Mouse (Mus musculus) T-helper 17 cell (primary cell): ENCODE measurements around the gene Cdk6.
"Not testable (repeated sequence)": the region's sequence is repeated elsewhere in the genome, so short reads cannot be mapped to it uniquely, and the experiment has no call there.

Source experiments
- in situ Hi-C, 2 experiments: fragments of 300-600 bp; cut with MboI, MseI; formaldehyde crosslinking; loops; 1 replicate in 1 of 2; 2 replicates in 1 of 2; pipeline ENCODE4 v1.15.1; 2025; ENCODE audit warnings: high pct_unique_total_duplicates in 2 of 2

Cdk6 gene

GRCm38 (mm10) chr5:3344081-3344631 lies 2.9 kb downstream of the Cdk6 start:
- in situ Hi-C loops = loop anchor here (5.0 to 10.0 kb wide), 7 partner anchors 42 to 461 kb away; partner anchors contain the start of genes Ankib1 (in 1 of the 2) and Krit1 (in 1 of the 2)

DNA sequence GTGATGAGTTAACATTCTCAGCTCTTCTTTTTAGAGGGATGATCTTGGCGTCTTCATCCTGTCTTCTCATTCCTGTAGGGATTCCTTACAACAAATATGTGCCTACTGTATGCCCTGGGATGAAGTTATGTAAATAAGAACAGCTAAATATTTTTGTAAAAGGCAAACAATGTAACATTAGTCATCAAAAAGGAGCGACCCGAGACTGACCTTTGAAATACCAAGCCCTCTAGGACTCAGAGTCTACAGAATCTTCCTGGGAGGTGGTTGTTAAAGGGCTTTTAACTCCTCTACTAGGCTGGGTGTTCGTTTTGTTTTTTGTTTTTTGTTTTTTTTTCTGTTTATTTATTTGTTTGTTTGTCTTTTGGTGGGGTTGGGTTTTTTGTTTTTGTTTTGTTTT lies 4.3 kb downstream of the Cdk6 start:
- in situ Hi-C loops = loop anchor here in 1 of 2 experiments (10.0 kb wide), 1 partner anchor 459 kb away; the partner anchor contains the start of genes Ankib1 and Krit1

DNA sequence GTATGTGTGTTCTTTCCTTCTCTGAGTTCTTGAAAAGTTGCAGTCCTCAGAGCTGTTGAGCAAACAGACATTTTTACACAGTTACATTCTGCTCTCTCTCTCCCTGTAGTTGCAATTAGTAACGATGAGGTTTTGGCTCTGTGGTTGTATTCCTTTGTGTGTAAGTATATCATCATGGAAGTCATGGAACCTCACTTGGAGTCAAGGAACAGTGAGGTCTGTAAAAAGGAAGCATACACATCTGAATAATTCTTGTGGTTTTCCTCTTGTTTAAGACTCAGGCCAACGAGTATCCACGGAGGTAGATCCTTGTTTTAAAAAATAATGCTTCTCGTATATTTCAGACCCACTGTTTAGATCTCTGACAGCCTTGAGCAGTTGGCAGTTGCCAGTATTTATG lies 8.1 kb downstream of the Cdk6 start:
- in situ Hi-C loops = loop anchor here in 1 of 2 experiments (10.0 kb wide), 1 partner anchor 455 kb away; the partner anchor contains the start of genes Ankib1 and Krit1

DNA sequence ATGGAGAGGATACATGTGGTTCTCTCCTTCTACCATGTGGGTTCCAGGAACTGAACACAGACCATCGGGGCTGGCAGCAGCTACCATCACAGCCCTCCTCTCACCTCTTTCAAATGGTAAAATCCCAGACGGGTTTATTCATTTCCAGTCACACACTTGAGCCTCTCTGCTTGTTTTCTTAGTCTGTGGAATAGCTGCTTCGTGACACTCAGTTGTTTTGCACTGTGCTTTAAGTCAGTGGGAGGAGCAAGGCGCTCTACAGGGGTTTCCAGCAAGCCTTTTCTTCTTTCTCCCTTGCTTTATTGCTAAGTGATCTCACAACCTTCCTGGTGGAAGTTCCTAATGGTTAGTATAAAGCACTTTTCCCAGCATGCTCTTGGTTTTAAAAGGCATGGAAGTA lies 10.6 kb downstream of the Cdk6 start:
- in situ Hi-C loops = not testable (repeated sequence)

- in situ Hi-C loops = no loop called here
These were observed 11.0 kb downstream of the Cdk6 start for GRCm38 (mm10) chr5:3352314-3352713.

DNA sequence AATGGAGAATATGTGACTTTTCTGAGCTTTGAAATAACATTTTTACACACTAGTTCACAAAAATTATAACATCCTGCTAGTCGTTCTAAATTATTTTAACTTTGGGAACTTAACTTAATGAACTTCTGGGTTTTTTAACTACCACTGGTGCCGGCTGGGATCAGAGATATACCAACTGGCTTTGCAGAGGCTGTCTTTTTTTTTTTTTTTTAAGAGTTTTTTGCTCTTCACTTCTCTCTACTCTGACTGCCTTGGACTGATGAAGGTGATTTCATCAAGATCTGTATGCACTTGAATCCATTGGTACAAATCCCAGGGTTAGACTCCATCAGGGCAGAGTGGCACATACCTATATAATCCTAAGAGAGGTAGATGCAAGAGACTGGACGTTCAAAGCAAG lies 11.5 kb downstream of the Cdk6 start:
- in situ Hi-C loops = no loop called here

GRCm38 (mm10) chr5:3354307-3354706 lies 13.0 kb downstream of the Cdk6 start:
- in situ Hi-C loops = no loop called here

DNA sequence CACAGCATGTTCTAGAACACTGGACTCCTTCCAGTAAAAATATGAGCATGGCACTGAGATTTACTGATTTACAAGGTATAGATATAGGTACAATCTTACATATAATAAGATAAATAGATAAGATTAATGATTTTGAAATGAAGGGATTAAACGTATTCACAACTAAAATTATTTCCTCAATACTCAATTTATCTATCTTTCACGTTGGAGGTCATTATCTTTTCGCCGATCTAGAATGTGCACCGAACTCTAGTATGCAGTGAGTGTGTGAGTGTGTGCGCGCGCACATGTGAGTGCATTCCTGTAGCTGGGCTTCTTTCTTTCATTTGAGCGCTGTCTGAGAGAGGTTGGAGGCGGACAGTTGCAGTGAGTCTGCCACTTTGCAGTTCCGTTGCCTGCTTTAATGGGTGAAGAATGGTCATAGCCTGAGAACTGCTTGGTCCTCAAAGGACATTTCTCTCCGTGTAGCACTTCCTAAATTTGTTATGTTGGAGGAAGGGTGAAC lies 13.8 kb downstream of the Cdk6 start:
- in situ Hi-C loops = no loop called here

DNA sequence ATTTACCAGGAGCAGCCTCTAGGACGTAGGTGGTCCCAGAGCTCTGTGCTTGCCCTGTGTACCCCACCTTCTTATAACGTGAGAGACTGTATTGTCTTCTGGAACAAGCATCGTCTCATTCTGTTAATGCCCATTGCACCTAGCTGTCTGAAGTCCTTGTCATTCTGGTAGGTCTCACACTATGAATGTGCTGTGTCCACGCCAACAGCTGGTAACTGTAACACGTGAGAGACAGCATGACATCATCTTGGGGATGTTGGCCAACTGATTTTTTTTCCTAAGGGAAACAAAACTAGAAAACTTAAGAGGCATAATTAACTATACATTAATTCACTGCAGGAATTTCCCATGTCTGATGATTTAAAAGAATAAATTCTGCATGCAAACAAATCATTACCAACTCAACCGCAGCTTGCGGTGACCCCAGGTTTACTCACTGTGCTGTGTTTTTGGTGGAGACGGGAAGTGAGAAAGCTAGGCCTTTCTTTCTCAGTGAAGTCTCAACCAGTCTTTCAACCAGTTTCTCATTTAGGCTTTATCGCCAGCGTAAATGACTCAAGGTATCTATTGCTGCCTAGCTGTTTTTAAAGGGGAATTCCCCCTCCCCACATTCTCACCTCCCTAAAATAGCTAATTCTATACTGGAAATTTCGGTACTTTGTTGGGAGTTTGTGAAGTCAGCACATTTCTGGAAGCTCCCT lies 14.4 kb downstream of the Cdk6 start:
- in situ Hi-C loops = no loop called here

DNA sequence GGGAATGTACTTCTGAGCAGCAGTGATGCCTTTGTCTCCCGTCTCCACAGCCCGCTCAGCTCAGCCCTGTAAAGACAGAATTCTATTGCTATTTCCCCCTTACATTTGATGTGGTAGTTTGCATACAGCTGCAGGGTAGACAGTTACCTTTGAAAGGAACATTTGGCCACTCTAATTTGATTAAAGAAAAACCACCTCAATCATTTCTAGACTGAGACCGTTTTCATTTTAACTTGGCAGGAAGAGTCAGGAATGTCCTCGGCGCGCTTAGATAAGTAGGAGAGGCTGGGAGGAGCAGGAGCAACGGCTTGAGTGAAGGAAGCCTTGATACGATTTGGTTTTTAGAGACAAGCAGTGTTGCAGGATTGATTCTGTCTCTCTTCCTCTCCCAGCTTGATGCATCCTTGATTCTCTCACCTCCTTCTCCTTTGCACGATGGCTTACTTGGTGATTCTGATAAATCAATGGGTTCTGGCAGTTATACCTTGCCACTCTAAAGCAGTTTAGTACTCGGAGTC lies 15.0 kb downstream of the Cdk6 start:
- in situ Hi-C loops = no loop called here

GRCm38 (mm10) chr5:3357496-3357895 lies 16.2 kb downstream of the Cdk6 start:
- in situ Hi-C loops = no loop called here

DNA sequence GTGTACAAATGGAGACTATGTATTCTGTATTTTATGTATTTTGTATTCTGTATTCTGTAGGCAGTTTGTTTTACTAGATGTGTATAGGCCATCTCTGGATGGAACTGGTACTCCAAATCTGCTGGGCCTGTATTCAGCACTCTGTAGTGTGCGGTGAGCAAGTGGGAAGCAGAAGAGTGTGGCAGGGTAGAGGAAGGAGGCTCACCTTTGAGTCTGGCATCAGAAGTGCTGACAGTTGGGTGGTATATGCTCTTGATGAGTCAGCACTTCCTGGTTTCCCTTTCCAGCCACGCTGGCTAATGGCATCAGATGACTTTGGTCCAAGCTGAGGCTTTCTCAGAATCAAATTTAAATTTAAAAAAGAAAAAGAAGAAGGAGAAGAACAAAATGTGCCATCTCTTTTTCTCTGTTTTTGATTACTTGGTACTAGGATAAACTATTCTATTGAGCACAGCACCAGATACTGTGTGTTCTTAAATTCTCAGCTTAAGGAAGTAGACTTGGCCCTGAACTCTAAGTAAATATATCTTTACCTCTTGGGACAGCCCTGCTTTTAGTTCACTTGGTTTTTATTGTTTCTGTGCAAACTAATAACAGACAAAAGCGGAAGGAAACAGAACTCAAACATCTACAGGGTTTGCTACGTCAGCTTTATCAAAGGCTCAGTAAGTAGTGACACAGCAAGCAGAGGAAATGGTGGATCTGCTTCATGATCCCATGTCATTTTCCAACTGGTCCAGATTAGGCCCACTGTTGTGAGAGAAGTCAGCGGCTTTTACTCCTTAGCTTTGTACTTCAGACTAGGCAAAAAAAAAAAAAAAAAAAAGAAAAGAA lies 17.6 kb downstream of the Cdk6 start:
- in situ Hi-C loops = no loop called here

DNA sequence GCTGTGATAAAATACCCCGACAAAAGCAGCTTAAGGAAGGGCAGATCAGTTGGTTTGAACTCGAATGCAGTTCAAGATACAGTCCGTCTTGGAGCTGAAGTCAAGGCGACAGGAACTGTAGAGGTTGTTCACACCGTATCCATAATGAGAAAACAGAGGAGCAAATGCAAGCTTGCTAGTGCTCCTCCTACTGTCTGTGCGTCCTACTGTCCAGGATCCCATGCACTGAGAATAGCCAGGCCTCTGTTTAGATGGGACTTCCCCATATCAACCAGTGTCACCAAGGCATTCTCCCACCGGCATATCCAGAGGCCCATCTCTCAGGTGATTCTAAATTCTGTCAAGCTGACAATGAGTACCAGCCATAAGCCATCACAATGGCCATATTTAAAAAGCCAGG lies 18.6 kb downstream of the Cdk6 start:
- in situ Hi-C loops = no loop called here

DNA sequence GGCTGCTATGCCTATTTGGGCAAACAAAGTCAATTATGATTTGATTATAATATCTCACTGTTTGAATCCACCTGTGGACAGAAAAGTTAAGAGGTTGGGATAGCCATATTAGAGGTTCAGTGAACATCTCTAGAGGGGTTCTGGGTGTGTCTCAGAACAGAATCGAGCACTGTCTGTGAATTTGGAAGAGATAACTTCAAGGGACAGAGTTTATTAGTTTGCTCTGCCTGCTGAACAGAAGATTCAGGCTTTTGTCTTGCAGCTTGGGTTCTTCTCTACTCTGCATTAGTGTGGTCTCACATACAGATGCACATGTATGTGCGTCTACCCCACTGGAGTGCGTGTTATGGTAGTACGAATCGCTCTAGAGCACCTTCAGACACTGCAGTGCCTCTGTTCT lies 20.0 kb downstream of the Cdk6 start:
- in situ Hi-C loops = no loop called here

DNA sequence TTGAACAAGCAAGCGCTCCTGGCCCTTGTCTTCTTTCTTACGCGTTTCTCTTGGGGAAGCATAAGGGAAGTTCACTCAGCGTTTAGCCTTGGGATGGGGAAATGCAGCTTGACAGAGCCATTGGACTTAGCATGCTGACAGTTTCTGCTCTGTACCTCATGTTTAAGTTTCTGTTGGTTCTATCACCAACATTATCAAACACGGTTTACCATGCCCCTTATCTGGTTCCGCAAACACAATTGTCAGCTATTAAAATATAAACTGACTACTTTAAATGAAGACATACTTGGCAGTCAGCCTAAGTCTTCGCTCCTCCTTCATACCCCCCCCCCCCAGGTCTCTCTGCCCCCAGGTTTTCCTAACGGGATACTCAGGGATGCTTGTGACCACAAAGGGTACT lies 20.8 kb downstream of the Cdk6 start:
- in situ Hi-C loops = no loop called here

DNA sequence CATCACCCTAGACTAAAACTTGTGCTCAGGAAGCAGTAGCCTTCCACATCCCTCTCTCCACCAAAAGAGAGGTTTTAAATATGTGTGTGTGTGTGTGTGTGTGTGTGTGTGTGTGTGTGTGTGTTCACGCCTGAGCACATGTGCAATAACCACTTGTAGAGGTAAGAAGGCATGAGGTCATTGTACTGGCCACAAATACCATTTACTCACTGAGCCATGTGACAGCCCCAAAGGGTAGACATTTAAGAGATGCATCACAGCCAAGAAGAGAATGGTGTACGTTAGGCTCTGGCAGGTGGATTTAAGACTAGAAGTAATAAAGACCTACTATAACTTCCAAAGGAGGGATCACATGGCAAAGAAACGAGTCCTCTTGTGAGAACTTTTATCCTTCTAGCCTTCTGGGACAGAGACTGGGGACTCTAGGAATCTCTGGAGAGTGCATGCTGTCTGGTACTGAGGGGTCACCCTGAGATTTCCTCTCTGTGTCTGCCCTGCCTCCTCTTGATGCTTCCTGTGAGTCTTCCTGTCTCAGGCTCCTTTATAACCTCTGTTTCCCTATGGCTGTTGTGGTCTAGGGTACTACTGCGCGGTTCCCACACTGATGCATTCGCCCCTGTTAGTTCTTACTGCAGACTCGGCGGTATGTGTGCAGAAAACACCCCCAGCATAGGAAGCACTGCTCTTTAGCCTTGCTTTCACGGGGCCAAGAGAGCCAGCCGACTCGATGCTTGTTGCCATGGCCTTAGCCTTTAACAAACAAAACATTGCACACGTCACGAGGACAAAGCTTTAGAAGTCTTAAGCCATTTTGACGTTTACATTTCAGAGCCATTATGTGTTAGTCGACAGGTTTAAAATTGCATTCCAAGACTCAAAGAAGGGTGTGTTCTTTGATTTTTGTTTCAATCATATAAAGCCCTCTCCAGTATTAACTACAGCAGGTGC lies 22.0 kb downstream of the Cdk6 start:
- in situ Hi-C loops = no loop called here

DNA sequence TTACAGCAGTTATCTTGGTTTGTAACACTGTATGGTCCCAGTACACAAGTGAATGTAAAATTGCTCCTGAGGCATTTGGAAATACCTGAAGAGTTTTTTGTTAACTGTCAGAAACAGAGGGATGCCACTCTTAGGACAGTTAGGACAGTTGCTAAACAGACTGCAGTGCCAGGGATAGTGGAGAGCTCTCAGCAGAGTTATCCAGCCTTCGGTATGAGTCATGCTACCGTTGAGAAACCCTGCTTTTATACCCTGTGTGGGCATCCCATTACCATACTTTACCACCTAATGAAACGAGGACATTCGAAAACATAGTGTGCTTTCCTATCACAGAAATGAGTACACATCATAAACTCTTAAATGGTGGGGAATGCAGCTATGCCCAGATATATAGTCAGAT lies 25.8 kb downstream of the Cdk6 start:
- in situ Hi-C loops = no loop called here

GRCm38 (mm10) chr5:3369317-3369716 lies 28.0 kb downstream of the Cdk6 start:
- in situ Hi-C loops = no loop called here

DNA sequence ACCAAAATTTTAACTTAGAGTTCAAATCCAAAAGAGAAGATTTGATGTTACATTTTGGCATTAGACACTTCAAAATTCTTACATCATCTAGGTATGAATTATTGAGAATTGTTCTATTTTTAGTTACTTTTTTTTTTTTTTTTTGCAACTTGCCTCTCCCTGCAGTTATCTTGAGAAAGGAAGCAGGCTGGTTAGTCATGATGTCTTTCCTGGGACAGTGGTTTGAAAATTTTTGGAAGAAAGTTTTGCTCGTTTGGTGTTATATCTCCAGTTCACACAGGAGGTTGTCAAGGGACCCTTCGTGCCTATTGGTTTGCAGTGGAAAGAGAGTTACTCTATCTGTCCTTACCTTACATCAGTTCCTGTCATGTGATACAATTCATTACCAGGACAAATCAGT lies 29.9 kb downstream of the Cdk6 start:
- in situ Hi-C loops = no loop called here

GRCm38 (mm10) chr5:3373170-3373569 lies 31.9 kb downstream of the Cdk6 start:
- in situ Hi-C loops = no loop called here

DNA sequence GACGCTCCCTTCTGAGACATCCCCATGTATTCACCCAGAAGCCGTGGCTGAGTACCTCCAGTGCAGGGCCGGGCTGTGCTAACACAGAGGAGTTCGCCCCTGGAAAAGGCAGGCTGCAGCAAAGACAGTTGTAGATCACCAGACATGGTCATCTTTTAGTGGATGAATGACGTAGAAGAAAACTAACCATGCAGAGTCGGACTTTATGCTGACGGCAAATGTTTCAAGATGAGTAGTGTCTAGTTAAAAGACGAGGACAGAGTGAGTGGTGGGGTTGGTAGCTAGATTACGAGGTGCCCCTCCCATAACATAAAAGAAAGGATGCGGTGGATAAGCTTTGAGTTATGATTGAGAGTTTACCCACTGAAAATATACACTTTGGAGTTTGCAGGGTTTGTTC lies 33.5 kb downstream of the Cdk6 start:
- in situ Hi-C loops = no loop called here
